Mouse (Mus musculus) kidney, adult 2 months (tissue): ENCODE measurements around the gene Acsl6.

Experiments
- CTCF ChIP-seq: fragments of 200-500 bp; conservative IDR thresholded peaks from 2 replicates; pipeline ENCODE4 v1.5.1; 2011; ENCODE audit warnings: low read depth, mild to moderate bottlenecking, control low read depth, low read length, moderate library complexity, mixed read lengths; ENCODE audit not compliant: insufficient read depth, insufficient read length
- POLR2A ChIP-seq: fragments of 200-500 bp; IDR thresholded peaks from one replicate; pipeline ENCODE4 v1.6.1; 2011; ENCODE audit warnings: low read depth, low read length, control low read depth

GRCm38 (mm10) chr11:54271437-54271949, 32.1 kb upstream of the Acsl6 start:
- TF ChIP-seq CTCF (no peak), POLR2A (no peak)
